ENCODE assay signal across 11 mouse cellular contexts in the genomic region with DNA sequence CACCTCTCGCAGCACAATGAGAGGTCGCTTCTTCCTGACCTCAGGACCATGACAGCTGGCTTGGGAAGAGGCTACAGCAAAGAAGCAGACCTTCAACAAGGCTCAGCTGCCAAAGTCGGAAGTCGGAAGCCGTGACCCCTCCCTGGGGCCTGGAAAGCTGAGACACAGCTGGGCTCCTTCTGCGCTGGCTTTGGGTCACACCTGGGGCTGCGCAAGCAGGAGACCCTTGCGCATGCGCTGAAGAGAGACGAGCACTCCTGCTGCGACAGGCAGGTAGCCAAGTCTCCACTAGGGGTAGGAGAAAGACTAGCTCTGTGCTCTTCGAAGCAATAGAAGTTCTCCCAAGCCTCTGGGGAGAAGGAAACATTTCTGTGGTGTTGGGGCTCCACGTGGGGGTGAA.
DNase-seq lines count a peak whose midpoint lies in the region; ATAC-seq and TF ChIP-seq lines count a peak whose summit lies in the region.
"Had no signal": no experiment of that assay in that cellular context is flagged by ENCODE, and none has a peak within 500 bp of the region (broad histone marks: within the 10 kb centered on the region; RNA-seq: fewer than 3 reads in every experiment).

No protein-coding gene starts in this region.

- no peak for TF ChIP-seq CTCF in heart, adult 2 months (IDR thresholded peaks at IDR 0.05)

- H3K27me3 ChIP-seq in heart, embryonic 12.5 days (replicated peaks), result 0 out of 2 replicates have a peak, but pooled peaks cover 3% of the 10 kb centered on the region
- H3K27me3 ChIP-seq in heart, adult 2 months (ENCODE audit: control insufficient read depth, insufficient read depth, low read length), result no peaks in the 10 kb centered on the region
- H3K27me3 ChIP-seq: CH12.LX; neural tube, embryonic 12.5 days had no signal

- no peaks in the 10 kb centered on the region for H3K36me3 ChIP-seq in heart, embryonic 12.5 days
- H3K36me3 ChIP-seq in heart, adult 2 months (ENCODE audit: control insufficient read depth, insufficient read depth, low read length), result no peaks in the 10 kb centered on the region
- H3K36me3 ChIP-seq: neural tube, embryonic 12.5 days had no signal

- intact Hi-C loops in heart, adult 2 months (cut with DNase I), result no loop called here

- H3K9me3 ChIP-seq in heart, embryonic 12.5 days (replicated peaks), result peaks cover 11% of the 10 kb centered on the region

- no peak overlapping the region for H3K27ac ChIP-seq in heart, embryonic 12.5 days (ENCODE audit: poor library complexity, severe bottlenecking)
- no peak overlapping the region for H3K27ac ChIP-seq in heart, adult 2 months
- H3K27ac ChIP-seq: neural tube, embryonic 12.5 days had no signal

- no peak overlapping the region for H3K4me3 ChIP-seq in heart, embryonic 12.5 days
- no peak overlapping the region for H3K4me3 ChIP-seq in heart, adult 2 months
- H3K4me3 ChIP-seq: neural tube, embryonic 12.5 days had no signal

- H3K9ac ChIP-seq in heart, embryonic 12.5 days, result no peak overlapping the region
- H3K9ac ChIP-seq in heart, adult 2 months (ENCODE audit: low read depth, low read length), result no peak overlapping the region
- H3K9ac ChIP-seq: neural tube, embryonic 12.5 days had no signal

- no peak for TF ChIP-seq POLR2A in heart, adult 2 months (IDR thresholded peaks at IDR 0.05; ENCODE audit: insufficient read depth, low read depth, low read length)

- no peaks in the 10 kb centered on the region for H3K79me2 ChIP-seq in heart, adult 2 months (replicated peaks; ENCODE audit: control insufficient read depth, insufficient read depth, low read length)

- no peaks in the 10 kb centered on the region; the same call in 1 of the 2 replicates for H3K4me1 ChIP-seq in heart, embryonic 12.5 days (replicated peaks)
- H3K4me1 ChIP-seq in heart, adult 2 months (ENCODE audit: control insufficient read depth, insufficient read depth, low read length), result peaks cover 2% of the 10 kb centered on the region; the same call in 1 of the 2 replicates

- WGBS in heart, embryonic 12.5 days, result 50% methylated on average over 13 of the region's 13 CpGs
- 59% methylated on average over 13 of the region's 13 CpGs for WGBS in heart, adult 2 months

- 0 out of 2 replicates have a peak overlapping the region, but pooled peaks have one; percentile 4 for H3K4me2 ChIP-seq in heart, embryonic 12.5 days
- H3K4me2 ChIP-seq: neural tube, embryonic 12.5 days had no signal

- DNase-seq in heart, adult 2 months, result no peak
- DNase-seq in ES-CJ7 (ENCODE audit: low read depth, low spot score), result peak; percentile 48
- peak; percentile 26 for DNase-seq in induced T-regulatory cell, adult 2 months (ENCODE audit: low read depth)
- peak; percentile 39 for DNase-seq in retina, embryonic 14.5 days (ENCODE audit: low spot score)
- DNase-seq in cerebellum, postnatal 36 days, result no peak
- no peak for DNase-seq in adrenal gland, adult 18-20 months (ENCODE audit: low spot score in 2 of 2)
- no peak for DNase-seq in ovary, postnatal 14 days (ENCODE audit: low spot score)
- DNase-seq: left cerebral cortex, postnatal 4 days had no signal

- TF ChIP-seq EP300 in heart, adult 2 months (IDR thresholded peaks at IDR 0.05; ENCODE audit: insufficient read depth, low read depth, low read length), result no peak

- no peak for ATAC-seq in heart, embryonic 12.5 days (ENCODE audit: insufficient number of reproducible peaks, low FRiP score)

Comparison
In these comparisons a context has a peak if more than half of its experiments do, and no peak if none do; other contexts are left out.
1. DNase-seq: peak in ES-CJ7 (single experiment), induced T-regulatory cell, adult 2 months (single experiment) and retina, embryonic 14.5 days (single experiment); none in heart, adult 2 months (0 of 2), cerebellum, postnatal 36 days (0 of 2), adrenal gland, adult 18-20 months (0 of 2) and ovary, postnatal 14 days (single experiment).